Mouse (Mus musculus): ENCODE data around the gene Sox5. TPM values are rescaled to one million over a fixed set of nuclear protein-coding genes. Genes with fewer than 3 reads are reported as not detected.

Gene Sox5
- polyA plus RNA-seq, 1 experiment from 2014 or later, result 22.9 TPM

GRCm38 (mm10) chr6:144100852-144101251 is 680.9 kb downstream of the Sox5 start:
- Histone ChIP-seq H3K9me3 (ENCODE audit: control insufficient read depth, low read length) (peaks cover 3% of the 10 kb centered on the region; the same call in 1 of the 2 replicates), H3K4me1 (replicated peaks; ENCODE audit: control insufficient read depth, insufficient read depth, low read length) (no peaks in the 10 kb centered on the region), H3K9ac (ENCODE audit: low read length) (no peak overlapping the region), H3K4me2 (ENCODE audit: low read depth, low read length) (no peak overlapping the region), H3K27me3 (ENCODE audit: control insufficient read depth, insufficient read depth, low read depth, low read length) (no peaks in the 10 kb centered on the region), H3K27ac (ENCODE audit: low read length) (no peak overlapping the region), H3K36me3 (ENCODE audit: control insufficient read depth, insufficient read depth, low read length) (no peaks in the 10 kb centered on the region), H3K4me3 (ENCODE audit: low read length) (no peak overlapping the region)
- no peak for ATAC-seq (ENCODE audit: low read depth)
- 69% methylated on average over 1 of the region's 1 CpGs for WGBS

GRCm38 (mm10) chr6:144098119-144098518 is 683.7 kb downstream of the Sox5 start:
- Histone ChIP-seq H3K4me2 (ENCODE audit: low read depth, low read length) (no peak overlapping the region), H3K9me3 (ENCODE audit: control insufficient read depth, low read length) (peaks cover 3% of the 10 kb centered on the region; the same call in 1 of the 2 replicates), H3K4me3 (ENCODE audit: low read length) (no peak overlapping the region), H3K9ac (ENCODE audit: low read length) (no peak overlapping the region), H3K27ac (ENCODE audit: low read length) (no peak overlapping the region), H3K4me1 (replicated peaks; ENCODE audit: control insufficient read depth, insufficient read depth, low read length) (no peaks in the 10 kb centered on the region), H3K27me3 (ENCODE audit: control insufficient read depth, insufficient read depth, low read depth, low read length) (no peaks in the 10 kb centered on the region), H3K36me3 (ENCODE audit: control insufficient read depth, insufficient read depth, low read length) (no peaks in the 10 kb centered on the region)
- ATAC-seq (ENCODE audit: low read depth), result no peak
- 41% methylated on average over 9 of the region's 9 CpGs for WGBS

- Histone ChIP-seq H3K4me2 (ENCODE audit: low read depth, low read length) (no peak overlapping the region), H3K4me3 (ENCODE audit: low read length) (no peak overlapping the region), H3K9ac (ENCODE audit: low read length) (no peak overlapping the region), H3K36me3 (ENCODE audit: control insufficient read depth, insufficient read depth, low read length) (no peaks in the 10 kb centered on the region), H3K27me3 (ENCODE audit: control insufficient read depth, insufficient read depth, low read depth, low read length) (no peaks in the 10 kb centered on the region), H3K9me3 (ENCODE audit: control insufficient read depth, low read length) (no peaks in the 10 kb centered on the region), H3K4me1 (replicated peaks; ENCODE audit: control insufficient read depth, insufficient read depth, low read length) (no peaks in the 10 kb centered on the region), H3K27ac (ENCODE audit: low read length) (no peak overlapping the region)
- 61% methylated on average over 3 of the region's 3 CpGs for WGBS
- ATAC-seq (ENCODE audit: low read depth), result no peak
Measured at GRCm38 (mm10) chr6:144088256-144088655, 693.5 kb downstream of the Sox5 start.

- no peaks in the 10 kb centered on the region for H3K27me3 ChIP-seq (ENCODE audit: control insufficient read depth, insufficient read depth, low read depth, low read length)
- H3K9ac ChIP-seq (ENCODE audit: low read length), result no peak overlapping the region
- no peaks in the 10 kb centered on the region for H3K36me3 ChIP-seq (ENCODE audit: control insufficient read depth, insufficient read depth, low read length)
- ATAC-seq (ENCODE audit: low read depth), result no peak
- H3K4me2 ChIP-seq (ENCODE audit: low read depth, low read length), result no peak overlapping the region
- no peak overlapping the region for H3K4me3 ChIP-seq (ENCODE audit: low read length)
- H3K4me1 ChIP-seq (replicated peaks; ENCODE audit: control insufficient read depth, insufficient read depth, low read length), result no peaks in the 10 kb centered on the region
- H3K27ac ChIP-seq (ENCODE audit: low read length), result no peak overlapping the region
- no peaks in the 10 kb centered on the region for H3K9me3 ChIP-seq (ENCODE audit: control insufficient read depth, low read length)
- 72% methylated on average over 1 of the region's 1 CpGs for WGBS
Measured at GRCm38 (mm10) chr6:144086096-144086810, 695.5 kb downstream of the Sox5 start.

- H3K27ac ChIP-seq (ENCODE audit: low read length), result no peak overlapping the region
- no peak for ATAC-seq (ENCODE audit: low read depth)
- no peaks in the 10 kb centered on the region for H3K27me3 ChIP-seq (ENCODE audit: control insufficient read depth, insufficient read depth, low read depth, low read length)
- H3K9ac ChIP-seq (ENCODE audit: low read length), result no peak overlapping the region
- H3K4me2 ChIP-seq (ENCODE audit: low read depth, low read length), result no peak overlapping the region
- no peak overlapping the region for H3K4me3 ChIP-seq (ENCODE audit: low read length)
- H3K9me3 ChIP-seq (ENCODE audit: control insufficient read depth, low read length), result no peaks in the 10 kb centered on the region
- WGBS, result 89% methylated on average over 9 of the region's 9 CpGs
- H3K36me3 ChIP-seq (ENCODE audit: control insufficient read depth, insufficient read depth, low read length), result no peaks in the 10 kb centered on the region
- H3K4me1 ChIP-seq (replicated peaks; ENCODE audit: control insufficient read depth, insufficient read depth, low read length), result no peaks in the 10 kb centered on the region
Measured at GRCm38 (mm10) chr6:144082297-144082696, 699.5 kb downstream of the Sox5 start.

- H3K36me3 ChIP-seq (ENCODE audit: control insufficient read depth, insufficient read depth, low read length), result no peaks in the 10 kb centered on the region
- 90% methylated on average over 7 of the region's 7 CpGs for WGBS
- H3K4me3 ChIP-seq (ENCODE audit: low read length), result no peak overlapping the region
Measured at GRCm38 (mm10) chr6:144077826-144078225, 704.0 kb downstream of the Sox5 start.

DNA sequence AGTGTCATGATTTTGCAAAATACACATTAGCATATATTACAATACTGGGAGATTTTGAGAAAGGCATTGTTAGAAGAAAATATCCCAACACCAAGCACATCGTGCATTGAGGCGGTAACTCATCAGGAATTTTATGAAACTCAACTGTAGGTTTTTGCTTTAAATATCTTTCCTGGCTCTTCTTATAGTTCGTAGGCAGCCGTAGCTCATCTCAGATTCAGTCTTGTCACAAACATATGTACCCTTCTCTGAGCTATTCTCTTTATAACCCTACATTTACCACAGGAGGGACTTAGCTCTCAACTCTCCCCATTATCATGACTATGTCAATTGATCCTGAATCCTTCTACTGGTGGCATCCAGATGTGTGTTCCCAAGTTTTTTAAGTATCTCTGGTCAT is 705.4 kb downstream of the Sox5 start:
- H3K9ac ChIP-seq (ENCODE audit: low read length), result no peak overlapping the region
- H3K27ac ChIP-seq (ENCODE audit: low read length), result no peak overlapping the region
- H3K4me2 ChIP-seq (ENCODE audit: low read depth, low read length), result no peak overlapping the region
- H3K4me3 ChIP-seq (ENCODE audit: low read length), result no peak overlapping the region
- no peaks in the 10 kb centered on the region for H3K36me3 ChIP-seq (ENCODE audit: control insufficient read depth, insufficient read depth, low read length)
- no peak for ATAC-seq (ENCODE audit: low read depth)
- no peaks in the 10 kb centered on the region for H3K9me3 ChIP-seq (ENCODE audit: control insufficient read depth, low read length)
- no peaks in the 10 kb centered on the region for H3K27me3 ChIP-seq (ENCODE audit: control insufficient read depth, insufficient read depth, low read depth, low read length)
- peaks cover 11% of the 10 kb centered on the region for H3K4me1 ChIP-seq (replicated peaks; ENCODE audit: control insufficient read depth, insufficient read depth, low read length)
- WGBS, result 94% methylated on average over 4 of the region's 4 CpGs

More at GRCm38 (mm10) chr6:144077826-144078225, 704.0 kb downstream of the Sox5 start:
- Histone ChIP-seq H3K9ac (ENCODE audit: low read length) (no peak overlapping the region), H3K4me2 (ENCODE audit: low read depth, low read length) (no peak overlapping the region), H3K27me3 (ENCODE audit: control insufficient read depth, insufficient read depth, low read depth, low read length) (no peaks in the 10 kb centered on the region), H3K9me3 (ENCODE audit: control insufficient read depth, low read length) (no peaks in the 10 kb centered on the region), H3K4me1 (replicated peaks; ENCODE audit: control insufficient read depth, insufficient read depth, low read length) (peaks cover 11% of the 10 kb centered on the region), H3K27ac (ENCODE audit: low read length) (no peak overlapping the region)
- no peak for ATAC-seq (ENCODE audit: low read depth)

DNA sequence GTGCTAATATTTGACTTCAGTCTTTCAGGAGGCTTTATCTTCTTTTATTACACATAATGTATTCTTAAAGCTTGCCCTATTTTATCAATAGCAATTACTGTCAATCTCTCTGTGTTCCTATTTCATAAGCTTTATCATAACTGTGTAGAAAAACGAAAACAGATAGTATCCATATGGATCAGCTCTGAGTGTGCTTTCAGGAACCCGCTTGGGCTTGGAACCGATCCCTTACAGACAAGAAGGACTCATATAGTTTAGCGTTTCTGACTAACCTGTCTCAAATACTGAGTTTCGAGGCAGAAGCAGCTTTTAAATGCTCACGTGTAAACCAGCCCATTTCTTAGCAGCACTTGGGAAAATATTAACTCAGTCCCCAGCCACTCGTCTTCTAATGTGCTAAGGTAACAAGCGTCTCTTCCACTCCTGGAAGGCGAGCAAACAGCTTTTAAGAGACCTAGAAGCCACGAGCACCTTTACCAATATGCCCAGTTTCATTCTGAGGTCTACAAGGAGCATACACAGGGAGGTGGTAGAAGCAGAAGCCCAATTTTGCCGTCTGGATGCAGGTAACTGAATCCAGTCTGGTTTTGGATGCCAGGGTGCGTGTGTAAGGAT is 706.3 kb downstream of the Sox5 start:
- H3K9ac ChIP-seq (ENCODE audit: low read length), result no peak overlapping the region
- H3K9me3 ChIP-seq (ENCODE audit: control insufficient read depth, low read length), result no peaks in the 10 kb centered on the region
- H3K27ac ChIP-seq (ENCODE audit: low read length), result peak overlapping the region; percentile 15; the same call in 1 of the 2 replicates
- H3K4me3 ChIP-seq (ENCODE audit: low read length), result no peak overlapping the region
- 54% methylated on average over 12 of the region's 12 CpGs for WGBS
- no peaks in the 10 kb centered on the region for H3K27me3 ChIP-seq (ENCODE audit: control insufficient read depth, insufficient read depth, low read depth, low read length)
- H3K36me3 ChIP-seq (ENCODE audit: control insufficient read depth, insufficient read depth, low read length), result no peaks in the 10 kb centered on the region
- peak overlapping the region; percentile 19 for H3K4me2 ChIP-seq (ENCODE audit: low read depth, low read length)
- peaks cover 11% of the 10 kb centered on the region for H3K4me1 ChIP-seq (replicated peaks; ENCODE audit: control insufficient read depth, insufficient read depth, low read length)
- ATAC-seq (ENCODE audit: low read depth), result peak; percentile 66; the same call in 1 of the 2 replicates

- WGBS, result 19% methylated on average over 9 of the region's 9 CpGs
- no peaks in the 10 kb centered on the region for H3K27me3 ChIP-seq (ENCODE audit: control insufficient read depth, insufficient read depth, low read depth, low read length)
- peak overlapping the region; percentile 19; the same call in 1 of the 2 replicates for H3K4me2 ChIP-seq (ENCODE audit: low read depth, low read length)
- no peaks in the 10 kb centered on the region for H3K36me3 ChIP-seq (ENCODE audit: control insufficient read depth, insufficient read depth, low read length)
- H3K4me3 ChIP-seq (ENCODE audit: low read length), result no peak overlapping the region
- no peak overlapping the region for H3K27ac ChIP-seq (ENCODE audit: low read length)
- H3K9me3 ChIP-seq (ENCODE audit: control insufficient read depth, low read length), result no peaks in the 10 kb centered on the region
- no peak overlapping the region; the same call in 1 of the 2 replicates for H3K9ac ChIP-seq (ENCODE audit: low read length)
- ATAC-seq (ENCODE audit: low read depth), result peak; percentile 74; the same call in 1 of the 2 replicates
- H3K4me1 ChIP-seq (replicated peaks; ENCODE audit: control insufficient read depth, insufficient read depth, low read length), result peaks cover 11% of the 10 kb centered on the region
Measured at GRCm38 (mm10) chr6:144074826-144075225, 707.0 kb downstream of the Sox5 start.
